Mouse (Mus musculus) liver, embryonic 11.5 days (tissue): ENCODE data around the gene Cped1. TPM values are rescaled to one million over a fixed set of nuclear protein-coding genes. Genes with fewer than 3 reads are reported as not detected.
"Not testable (repeated sequence)": the region's sequence is repeated elsewhere in the genome, so short reads cannot be mapped to it uniquely, and the experiment has no call there.

Experiments
- ATAC-seq: fragments of 200-750 bp; cut with Nextera tagmentation; replicated peaks from 2 replicates; pipeline ENCODE4 v1.8.0; 2017; ENCODE audit warnings: moderate number of reproducible peaks, mild to moderate bottlenecking, moderate TSS enrichment, moderate library complexity; ENCODE audit not compliant: low FRiP score
- DNase-seq: peaks from one replicate; pipeline ENCODE4 v3.0.0-alpha.2; 2017; ENCODE audit warnings: low spot score
- H3K27ac ChIP-seq: fragments of 300-500 bp; sonication (generic); 2 replicates; pipeline ENCODE4 v1.5.1; 2014; ENCODE audit warnings: mild to moderate bottlenecking, low read depth, low read length, control low read depth
- H3K27me3 ChIP-seq: fragments of 300-500 bp; sonication (generic); replicated peaks from 2 replicates; pipeline ENCODE4 v1.6.1; 2014; ENCODE audit warnings: low read length, mixed read lengths; ENCODE audit not compliant: control insufficient read depth, insufficient read depth
- H3K36me3 ChIP-seq: fragments of 300-500 bp; sonication (generic); 2 replicates; pipeline ENCODE4 v1.6.1; 2014; ENCODE audit warnings: mild to moderate bottlenecking, low read length, moderate library complexity, mixed read lengths; ENCODE audit not compliant: control insufficient read depth, insufficient read depth
- H3K4me1 ChIP-seq: fragments of 300-500 bp; sonication (generic); replicated peaks from 2 replicates; pipeline ENCODE4 v1.6.1; 2014; ENCODE audit warnings: low read length, mixed read lengths; ENCODE audit not compliant: control insufficient read depth, insufficient read depth
- H3K4me2 ChIP-seq: fragments of 300-500 bp; sonication (generic); 2 replicates; pipeline ENCODE4 v1.6.1; 2014; ENCODE audit warnings: mild to moderate bottlenecking, control low read depth, moderate library complexity
- H3K4me3 ChIP-seq: fragments of 300-500 bp; sonication (generic); 2 replicates; pipeline ENCODE4 v1.5.1; 2014; ENCODE audit warnings: low read depth, low read length, control low read depth
- H3K9ac ChIP-seq: fragments of 300-500 bp; sonication (generic); 2 replicates; pipeline ENCODE4 v1.6.1; 2014; ENCODE audit warnings: low read depth, low read length, control low read depth
- H3K9me3 ChIP-seq: fragments of 300-500 bp; sonication (generic); 2 replicates; pipeline ENCODE4 v1.6.1; 2016; ENCODE audit warnings: low read length, inconsistent platforms, mixed read lengths; ENCODE audit not compliant: control insufficient read depth
- WGBS: fragments of 180-500 bp; shearing (Covaris S2); extraction: QIAGEN DNeasy Blood & Tissue Kit; methylation state at CpG from one replicate; pipeline ENCODE4 v1.1.7; 2014; 5-methylcytosine and 5-hydroxymethylcytosine counted together
- polyA plus RNA-seq: library from polyadenylated mRNA; unstranded; fragments of >200 nt; fragmentation: Nextera tagmentation; extraction: Ambion mirVana; gene quantifications from 2 replicates; pipeline ENCODE4 v1.2.1, GENCODE M21; 2014

Gene Cped1
- polyA plus RNA-seq, 1 experiment from 2014 or later: 6.9 TPM

DNA sequence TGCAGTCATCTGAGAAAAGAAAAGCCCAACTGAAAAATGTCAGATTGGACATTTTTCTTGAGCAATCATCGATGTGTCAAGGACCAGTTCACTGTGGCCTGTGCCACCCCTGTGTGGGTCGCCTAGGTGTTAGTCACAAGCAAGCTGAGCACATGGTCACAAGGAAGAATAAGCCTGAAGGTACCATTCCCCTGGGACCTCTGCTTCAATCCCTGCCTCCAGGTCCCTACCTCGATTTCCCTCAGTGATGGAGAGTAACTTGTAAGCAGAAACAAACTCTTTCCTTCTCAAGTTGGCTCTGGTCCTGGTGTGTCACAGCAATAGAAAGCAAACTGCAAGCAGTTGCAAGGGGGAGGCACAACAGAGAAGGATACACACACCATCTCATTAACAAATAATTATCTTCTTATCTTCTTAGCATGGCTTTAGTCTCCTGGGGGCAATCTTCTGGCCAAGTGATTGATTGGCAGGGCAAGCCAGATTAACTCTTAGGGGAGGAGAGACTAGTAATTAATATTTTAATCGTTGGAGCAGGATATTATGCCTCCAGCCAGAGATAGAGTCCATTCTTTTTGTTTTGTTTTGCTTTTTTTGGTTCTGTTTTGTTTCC is 51.8 kb downstream of the Cped1 start:
- Histone ChIP-seq H3K4me2 (no peak overlapping the region), H3K36me3 (no peaks in the 10 kb centered on the region), H3K4me3 (no peak overlapping the region), H3K4me1 (no peaks in the 10 kb centered on the region; the same call in 1 of the 2 replicates), H3K27ac (no peak overlapping the region), H3K9ac (no peak overlapping the region), H3K27me3 (no peaks in the 10 kb centered on the region), H3K9me3 (no peaks in the 10 kb centered on the region)
- DNase-seq (no peak), ATAC-seq (no peak)
- WGBS: 49% methylated on average over 4 of the region's 4 CpGs

DNA sequence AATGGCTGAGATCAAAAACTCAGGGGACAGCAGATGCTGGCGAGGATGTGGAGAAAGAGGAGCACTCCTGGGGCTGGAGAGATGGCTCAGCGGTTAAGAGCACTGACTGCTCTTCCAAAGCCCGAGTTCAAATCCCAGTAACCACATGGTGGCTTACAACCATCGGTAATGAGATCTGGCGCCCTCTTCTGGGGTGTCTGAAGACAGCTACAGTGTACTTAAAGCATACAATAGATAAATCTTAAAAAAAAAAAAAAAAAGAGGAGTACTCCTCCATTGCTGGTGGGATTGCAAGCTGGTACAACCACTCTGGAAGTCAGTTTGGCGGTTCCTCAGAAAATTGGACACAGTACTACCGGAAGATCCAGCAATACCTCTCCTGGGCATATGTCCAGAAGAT is 54.0 kb downstream of the Cped1 start:
- 61% methylated on average over 7 of the region's 7 CpGs for WGBS
- not testable (repeated sequence) for H3K36me3 ChIP-seq, H3K27me3 ChIP-seq, H3K4me3 ChIP-seq, H3K9ac ChIP-seq, DNase-seq, H3K9me3 ChIP-seq, H3K4me2 ChIP-seq, H3K27ac ChIP-seq, H3K4me1 ChIP-seq, ATAC-seq

DNA sequence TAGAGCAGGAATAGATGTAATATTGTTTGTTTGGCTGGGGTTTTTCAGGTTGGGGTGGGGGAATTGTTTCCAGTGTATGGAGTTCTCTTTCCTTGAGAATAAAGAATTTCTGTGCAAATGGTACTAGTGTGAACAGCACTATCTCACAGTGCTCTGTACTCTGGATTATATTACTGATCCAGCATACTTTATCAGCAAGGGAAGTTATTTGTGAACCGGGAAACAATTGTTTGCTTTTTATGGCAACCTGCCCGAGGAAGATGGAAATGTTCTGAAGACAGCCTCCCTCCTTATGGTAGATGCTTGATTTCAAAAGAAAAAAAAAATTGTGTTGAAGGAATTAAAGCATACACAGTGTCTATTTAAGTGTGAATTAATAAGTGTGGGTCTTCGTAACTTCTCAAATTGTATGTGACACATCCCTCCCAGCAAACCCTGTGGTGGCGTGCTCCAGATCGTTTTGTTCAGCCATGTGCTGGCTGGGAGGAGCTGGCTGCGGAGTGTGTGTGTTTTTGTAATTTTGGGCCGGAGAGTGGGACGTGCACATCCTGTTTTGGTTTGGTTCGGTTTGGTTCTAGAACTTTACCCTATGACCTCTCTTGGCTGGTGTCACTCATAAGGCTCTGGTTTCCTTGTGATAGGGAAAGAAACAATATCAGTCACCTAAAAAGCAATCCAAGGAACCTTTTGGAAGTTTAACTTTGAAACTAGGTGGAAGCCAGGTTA is 59.3 kb downstream of the Cped1 start:
- 75% methylated on average over 9 of the region's 9 CpGs for WGBS
- no peaks in the 10 kb centered on the region for H3K4me1 ChIP-seq

DNA sequence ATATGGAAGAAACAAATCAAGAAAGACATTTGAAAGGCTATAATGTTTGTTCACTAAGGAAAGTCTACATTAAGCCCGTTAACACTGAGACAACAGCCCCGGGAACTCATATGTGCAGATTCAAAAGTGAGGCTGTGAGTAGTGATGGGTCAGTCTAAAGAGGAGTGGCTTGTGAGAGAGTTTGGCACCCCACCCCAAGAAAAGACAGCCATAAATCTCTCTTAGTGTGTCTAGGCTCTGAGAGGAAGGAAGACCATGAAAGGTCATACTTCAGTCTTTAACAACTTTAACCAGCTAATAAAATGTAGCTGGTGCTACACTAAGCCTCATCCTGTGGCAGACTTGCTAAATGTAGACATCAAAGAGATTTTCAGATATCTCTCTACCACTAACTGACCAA is 61.4 kb downstream of the Cped1 start:
- no peak overlapping the region for H3K4me2 ChIP-seq
- no peak overlapping the region for H3K4me3 ChIP-seq
- 92% methylated on average over 2 of the region's 2 CpGs for WGBS
- no peaks in the 10 kb centered on the region for H3K4me1 ChIP-seq
- DNase-seq (no peak), ATAC-seq (no peak)
- H3K27ac ChIP-seq: no peak overlapping the region
- H3K27me3 ChIP-seq: no peaks in the 10 kb centered on the region
- no peaks in the 10 kb centered on the region for H3K9me3 ChIP-seq
- no peaks in the 10 kb centered on the region for H3K36me3 ChIP-seq
- no peak overlapping the region for H3K9ac ChIP-seq

More for the DNA sequence above, 59.3 kb downstream of the Cped1 start:
- H3K36me3 ChIP-seq: no peaks in the 10 kb centered on the region
- no peak overlapping the region for H3K4me3 ChIP-seq
- H3K27ac ChIP-seq: no peak overlapping the region
- no peak overlapping the region for H3K4me2 ChIP-seq
- H3K9ac ChIP-seq: no peak overlapping the region
- no peak for ATAC-seq
- no peaks in the 10 kb centered on the region for H3K27me3 ChIP-seq
- no peak for DNase-seq
- no peaks in the 10 kb centered on the region for H3K9me3 ChIP-seq

DNA sequence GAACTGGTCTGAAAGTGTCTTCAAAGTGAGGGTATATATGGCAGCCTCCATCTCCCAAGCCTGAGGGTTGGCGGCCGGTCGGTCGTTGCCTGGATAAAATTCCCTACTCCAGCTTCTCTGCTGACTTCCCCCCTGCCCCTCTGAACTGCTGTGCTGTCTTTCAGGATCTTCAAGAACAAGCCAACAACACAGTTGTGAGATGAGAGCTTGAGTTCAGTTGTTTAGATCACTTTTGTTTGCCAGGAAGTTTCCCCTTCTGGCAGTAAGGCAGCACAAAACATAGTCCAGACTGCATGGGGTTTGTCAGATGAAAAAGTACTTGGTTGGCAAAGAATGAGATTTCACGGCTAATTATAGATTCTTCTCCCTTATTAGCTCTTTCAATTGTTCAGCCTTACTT is 63.4 kb downstream of the Cped1 start:
- ATAC-seq (no peak), DNase-seq (no peak)
- Histone ChIP-seq H3K36me3 (no peaks in the 10 kb centered on the region), H3K9me3 (no peaks in the 10 kb centered on the region), H3K27ac (no peak overlapping the region), H3K9ac (no peak overlapping the region), H3K4me3 (no peak overlapping the region), H3K4me1 (no peaks in the 10 kb centered on the region), H3K27me3 (no peaks in the 10 kb centered on the region), H3K4me2 (no peak overlapping the region)
- 71% methylated on average over 5 of the region's 5 CpGs for WGBS

DNA sequence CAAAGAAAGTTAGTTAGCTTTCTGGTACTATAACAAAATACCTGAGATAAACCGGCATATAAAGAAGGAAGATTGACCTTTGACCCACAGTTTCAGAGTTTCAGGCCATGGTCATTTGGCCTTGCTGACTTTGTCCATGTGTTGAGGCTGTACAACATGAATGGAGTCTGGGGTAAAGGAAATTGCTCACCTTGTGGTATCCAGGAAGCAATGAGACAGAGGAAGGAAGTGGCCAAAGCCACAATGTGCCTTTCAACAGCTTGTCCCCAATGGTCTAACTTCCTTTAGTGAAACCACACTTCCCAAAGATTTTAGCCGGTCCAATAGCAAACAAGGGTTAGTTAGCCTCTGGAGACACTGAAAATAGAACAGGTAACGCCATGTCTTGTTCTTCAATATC is 65.8 kb downstream of the Cped1 start:
- no peak overlapping the region for H3K9ac ChIP-seq
- H3K9me3 ChIP-seq: no peaks in the 10 kb centered on the region
- WGBS: 59% methylated on average over 3 of the region's 3 CpGs
- no peak overlapping the region for H3K27ac ChIP-seq
- no peak overlapping the region for H3K4me2 ChIP-seq
- ATAC-seq (no peak), DNase-seq (no peak)
- no peaks in the 10 kb centered on the region for H3K4me1 ChIP-seq
- no peaks in the 10 kb centered on the region for H3K27me3 ChIP-seq
- H3K4me3 ChIP-seq: no peak overlapping the region
- no peaks in the 10 kb centered on the region for H3K36me3 ChIP-seq

DNA sequence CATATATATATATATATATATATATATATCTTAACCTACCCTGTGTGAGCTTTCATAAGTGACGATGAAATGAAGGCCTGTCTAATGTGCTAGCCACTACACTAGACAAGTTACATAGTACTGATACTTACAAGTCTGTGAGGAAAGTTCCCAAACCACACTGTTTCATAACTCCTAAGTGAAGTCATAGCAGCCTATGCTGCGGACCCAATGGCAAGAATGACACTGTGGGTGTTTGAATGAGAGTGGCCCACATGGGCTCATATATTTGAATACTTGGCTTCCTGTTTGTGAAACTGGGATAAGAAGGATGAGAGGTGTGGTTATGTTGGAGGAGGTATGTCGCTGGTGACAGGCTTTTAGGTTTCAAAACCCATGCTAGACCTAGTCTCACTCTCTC is 67.3 kb downstream of the Cped1 start:
- ATAC-seq (no peak), DNase-seq (no peak)
- 83% methylated on average over 3 of the region's 3 CpGs for WGBS
- no peak overlapping the region for H3K9ac ChIP-seq
- no peaks in the 10 kb centered on the region for H3K36me3 ChIP-seq
- no peak overlapping the region for H3K4me3 ChIP-seq
- no peaks in the 10 kb centered on the region for H3K9me3 ChIP-seq
- no peaks in the 10 kb centered on the region for H3K4me1 ChIP-seq
- no peak overlapping the region for H3K27ac ChIP-seq
- H3K27me3 ChIP-seq: no peaks in the 10 kb centered on the region
- H3K4me2 ChIP-seq: no peak overlapping the region

DNA sequence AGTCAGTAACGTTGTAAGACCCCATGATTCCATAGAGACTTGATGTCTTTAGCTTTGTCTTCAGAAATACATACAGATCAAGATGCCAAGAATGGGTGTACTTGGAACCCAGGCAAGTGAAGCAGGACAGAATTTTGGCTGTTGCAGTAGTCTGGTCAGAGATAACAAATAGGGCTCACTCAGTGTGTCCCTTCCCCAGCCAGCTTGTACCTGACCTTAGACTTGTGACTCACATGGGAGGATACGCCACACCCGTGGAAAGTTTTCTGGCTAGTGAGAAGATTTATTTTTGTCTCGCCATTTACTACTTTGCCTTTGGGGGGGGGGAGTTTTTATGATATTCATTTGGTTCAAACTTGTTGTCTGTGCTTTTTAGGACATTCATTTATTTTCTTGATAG is 78.6 kb downstream of the Cped1 start:
- no peaks in the 10 kb centered on the region for H3K27me3 ChIP-seq
- WGBS: 76% methylated on average over 4 of the region's 4 CpGs
- H3K4me3 ChIP-seq: no peak overlapping the region
- H3K4me1 ChIP-seq: no peaks in the 10 kb centered on the region
- H3K27ac ChIP-seq: no peak overlapping the region
- no peak overlapping the region for H3K9ac ChIP-seq
- ATAC-seq: no peak
- no peaks in the 10 kb centered on the region for H3K9me3 ChIP-seq
- no peak for DNase-seq
- H3K4me2 ChIP-seq: no peak overlapping the region
- no peaks in the 10 kb centered on the region for H3K36me3 ChIP-seq
